Comparison of ENCODE assay signal across 18 mouse cellular contexts in genomic region chr7:125559537-125559936, GRCm38 (mm10). TPM values are rescaled to one million over a fixed set of nuclear protein-coding genes. Genes with fewer than 3 reads are reported as not detected.
DNase-seq lines count a peak whose midpoint lies in the region; ATAC-seq and TF ChIP-seq lines count a peak whose summit lies in the region.
"Had no signal": no experiment of that assay in that cellular context is flagged by ENCODE, and none has a peak within 500 bp of the region (broad histone marks: within the 10 kb centered on the region; RNA-seq: fewer than 3 reads in every experiment).

No protein-coding gene starts in this region.

- peaks cover 34% of the 10 kb centered on the region for H3K4me1 ChIP-seq in stomach, embryonic 15.5 days
- 0 out of 2 replicates have a peak, but pooled peaks cover 4% of the 10 kb centered on the region for H3K4me1 ChIP-seq in hindbrain, embryonic 16.5 days (ENCODE audit: control insufficient read depth, insufficient read depth, low read depth, low read length)

- H3K4me2 ChIP-seq in stomach, embryonic 15.5 days = no peak overlapping the region
- no peak overlapping the region for H3K4me2 ChIP-seq in hindbrain, embryonic 16.5 days (ENCODE audit: low read length)
- H3K4me2 ChIP-seq: embryonic facial prominence, embryonic 15.5 days; heart, embryonic 13.5 days had no signal

- 80% methylated on average over 10 of the region's 10 CpGs for WGBS in stomach, embryonic 15.5 days
- 85% methylated on average over 10 of the region's 10 CpGs for WGBS in hindbrain, embryonic 16.5 days

- no peaks in the 10 kb centered on the region for H3K9me3 ChIP-seq in stomach, embryonic 15.5 days
- no peaks in the 10 kb centered on the region for H3K9me3 ChIP-seq in hindbrain, embryonic 16.5 days (ENCODE audit: control insufficient read depth, low read length)
- H3K9me3 ChIP-seq: embryonic facial prominence, embryonic 15.5 days; heart, embryonic 13.5 days had no signal

- H3K27me3 ChIP-seq in stomach, embryonic 15.5 days (replicated peaks) = no peaks in the 10 kb centered on the region
- H3K27me3 ChIP-seq in hindbrain, embryonic 16.5 days (replicated peaks; ENCODE audit: control insufficient read depth, insufficient read depth, low read length) = no peaks in the 10 kb centered on the region
- H3K27me3 ChIP-seq: embryonic facial prominence, embryonic 15.5 days; heart, embryonic 13.5 days had no signal

- H3K4me3 ChIP-seq in gastrocnemius, adult 2 months = peak overlapping the region; percentile 19
- H3K4me3 ChIP-seq in stomach, embryonic 15.5 days (replicated peaks) = no peak overlapping the region
- H3K4me3 ChIP-seq in hindbrain, embryonic 16.5 days (ENCODE audit: low read length) = no peak overlapping the region
- H3K4me3 ChIP-seq: embryonic facial prominence, embryonic 15.5 days; heart, embryonic 13.5 days had no signal

- peak overlapping the region; percentile 92 for H3K27ac ChIP-seq in gastrocnemius, adult 2 months
- peak overlapping the region; percentile 21; the same call in 1 of the 2 replicates for H3K27ac ChIP-seq in stomach, embryonic 15.5 days
- no peak overlapping the region for H3K27ac ChIP-seq in hindbrain, embryonic 16.5 days (ENCODE audit: low read depth, low read length)
- H3K27ac ChIP-seq: embryonic facial prominence, embryonic 15.5 days; heart, embryonic 13.5 days; hindbrain, postnatal 0 days; liver, embryonic 14.5 days had no signal

- H3K36me3 ChIP-seq in stomach, embryonic 15.5 days = no peaks in the 10 kb centered on the region
- no peaks in the 10 kb centered on the region for H3K36me3 ChIP-seq in hindbrain, embryonic 16.5 days (ENCODE audit: control insufficient read depth, insufficient read depth, low read length)
- H3K36me3 ChIP-seq: embryonic facial prominence, embryonic 15.5 days; heart, embryonic 13.5 days had no signal

- no peak for TF ChIP-seq CTCF in gastrocnemius, adult 2 months (IDR thresholded peaks at IDR 0.05)

- intact Hi-C loops in gastrocnemius, adult 2 months (cut with DNase I) = no loop called here

- no peak overlapping the region for H3K9ac ChIP-seq in stomach, embryonic 15.5 days
- no peak overlapping the region for H3K9ac ChIP-seq in hindbrain, embryonic 16.5 days (ENCODE audit: low read depth, low read length)
- H3K9ac ChIP-seq: embryonic facial prominence, embryonic 15.5 days; heart, embryonic 13.5 days; liver, embryonic 14.5 days had no signal

- peak; percentile 59 for DNase-seq in gastrocnemius, adult 2 months
- no peak for DNase-seq in gastrocnemius, postnatal 4 days (ENCODE audit: low spot score in 2 of 2)
- DNase-seq in kidney, postnatal 25 days = peak; percentile 11 to 64
- DNase-seq in kidney, adult 9 months = no peak
- peak; percentile 43 for DNase-seq in testis, postnatal 14 days (ENCODE audit: low spot score)
- DNase-seq in testis, postnatal 10 days (ENCODE audit: low spot score) = no peak
- DNase-seq: B cell, adult 2 months; cerebellum, adult 8-10 months; kidney, adult 8-10 months; layer of hippocampus, postnatal 36 days; left cerebral cortex, postnatal 4 days; retina, postnatal 1 day had no signal

- no peak for ATAC-seq in stomach, embryonic 15.5 days (ENCODE audit: insufficient read depth, low FRiP score, low read depth)
- ATAC-seq in hindbrain, embryonic 16.5 days = no peak
- ATAC-seq: hindbrain, postnatal 0 days had no signal

RNA-seq across cellular contexts. Expression of gene Il4ra, which starts 7.6 kb away (rescaled TPM):
- total RNA-seq in gastrocnemius, adult 2 months (2021) = 1 to 10 TPM; 5.1 to 6.5 TPM
- 10 to 100 TPM; 14.5 to 15.1 TPM for total RNA-seq in gastrocnemius, postnatal 4 days (2021)
- 9.5 and 10.1 TPM in 2 replicates for polyA plus RNA-seq in stomach, embryonic 15.5 days (2015; fragmentation: Nextera tagmentation; extraction: Ambion mirVana)
- polyA plus RNA-seq in hindbrain, embryonic 16.5 days (2015; fragmentation: Nextera tagmentation; extraction: Ambion mirVana) = 5.6 and 6.2 TPM in 2 replicates

RNA-seq across cellular contexts. Expression of gene Il21r, which starts 43.7 kb away (rescaled TPM):
- total RNA-seq in gastrocnemius, adult 2 months (2021) = not detected
- 1 to 10 TPM; 1.0 to 1.7 TPM for total RNA-seq in gastrocnemius, postnatal 4 days (2021)
- polyA plus RNA-seq in stomach, embryonic 15.5 days (2015; fragmentation: Nextera tagmentation; extraction: Ambion mirVana) = 0.57 and 0.65 TPM in 2 replicates
- polyA plus RNA-seq in hindbrain, embryonic 16.5 days (2015; fragmentation: Nextera tagmentation; extraction: Ambion mirVana) = 0.50 TPM in 2 replicates

Comparison
In these comparisons a context has a peak if more than half of its experiments do, and no peak if none do; other contexts are left out.
1. DNase-seq: peak in gastrocnemius, adult 2 months (single experiment), kidney, postnatal 25 days (2 of 2) and testis, postnatal 14 days (single experiment); none in gastrocnemius, postnatal 4 days (0 of 2), kidney, adult 9 months (single experiment) and testis, postnatal 10 days (single experiment).